Mouse (Mus musculus) mouse trophoblast stem cell (cell line): Measurements from ENCODE around the gene Spint2.
"Not testable (repeated sequence)": the region's sequence is repeated elsewhere in the genome, so short reads cannot be mapped to it uniquely, and the experiment has no call there.

ENCODE experiments used
- in situ Hi-C, 2 experiments: fragments of 300-500 bp; cut with MseI, MboI; formaldehyde crosslinking; loops; 2 replicates in 1 of 2; 3 replicates in 1 of 2; pipeline ENCODE4 v1.15.1; 2025

Gene Spint2

GRCm38 (mm10) chr7:29246015-29246414, 35.7 kb downstream of the Spint2 start:
- in situ Hi-C loops: no loop called here

GRCm38 (mm10) chr7:29244732-29245416, 36.8 kb downstream of the Spint2 start:
- in situ Hi-C loops: no loop called here

GRCm38 (mm10) chr7:29238019-29238967, 43.4 kb downstream of the Spint2 start, which contains the start of gene Yif1b:
Gene Yif1b, plus strand, starts transcription at chr7:29238329.
- in situ Hi-C loops: no loop called here

GRCm38 (mm10) chr7:29237596-29237995, 44.1 kb downstream of the Spint2 start:
- in situ Hi-C loops: not testable (repeated sequence)

GRCm38 (mm10) chr7:29236593-29236992, 45.1 kb downstream of the Spint2 start:
- in situ Hi-C loops: no loop called here

GRCm38 (mm10) chr7:29234661-29235060, 47.1 kb downstream of the Spint2 start:
- in situ Hi-C loops: loop anchor here in 1 of 2 experiments (5.0 kb wide), 1 partner anchor 52 kb away; the partner anchor contains the start of gene Psmd8

- in situ Hi-C loops: loop anchor here in 1 of 2 experiments (5.0 kb wide), 1 partner anchor 51 kb away; the partner anchor contains the start of gene Psmd8
These were observed 48.0 kb downstream of the Spint2 start for GRCm38 (mm10) chr7:29233745-29234144.

- in situ Hi-C loops: loop anchor here in 1 of 2 experiments (5.0 kb wide), 1 partner anchor 50 kb away; the partner anchor contains the start of gene Psmd8
These were observed 49.3 kb downstream of the Spint2 start, which contains the start of gene Kcnk6 for GRCm38 (mm10) chr7:29232247-29233013. Gene Kcnk6, minus strand, starts transcription at chr7:29232515.

- in situ Hi-C loops: loop anchor here in 1 of 2 experiments (5.0 kb wide), 1 partner anchor 49 kb away; the partner anchor contains the start of gene Psmd8
These were observed 50.2 kb downstream of the Spint2 start for GRCm38 (mm10) chr7:29231517-29231916.

GRCm38 (mm10) chr7:29230560-29230959, 51.2 kb downstream of the Spint2 start:
- in situ Hi-C loops: loop anchor here in 1 of 2 experiments (5.0 kb wide), 1 partner anchor 48 kb away; the partner anchor contains the start of gene Psmd8

GRCm38 (mm10) chr7:29228202-29228601, 53.5 kb downstream of the Spint2 start:
- in situ Hi-C loops: no loop called here

GRCm38 (mm10) chr7:29225520-29225919, 56.2 kb downstream of the Spint2 start:
- in situ Hi-C loops: no loop called here

- in situ Hi-C loops: loop anchor here in 1 of 2 experiments (25.0 kb wide), 1 partner anchor 487 kb away; no protein-coding TSS in a partner anchor
These were observed 56.8 kb downstream of the Spint2 start for GRCm38 (mm10) chr7:29224756-29225394.

GRCm38 (mm10) chr7:29214846-29215245, 66.9 kb downstream of the Spint2 start:
- in situ Hi-C loops: loop anchor here in 1 of 2 experiments (25.0 kb wide), 1 partner anchor 497 kb away; no protein-coding TSS in a partner anchor

- in situ Hi-C loops: loop anchor here in 1 of 2 experiments (25.0 kb wide), 1 partner anchor 498 kb away; no protein-coding TSS in a partner anchor
These were observed 67.5 kb downstream of the Spint2 start for GRCm38 (mm10) chr7:29214236-29214635.

- in situ Hi-C loops: loop anchor here in 1 of 2 experiments (25.0 kb wide), 1 partner anchor 499 kb away; no protein-coding TSS in a partner anchor
These were observed 68.0 kb downstream of the Spint2 start, which contains the start of gene Catsperg1 for GRCm38 (mm10) chr7:29213675-29214082. Gene Catsperg1, minus strand, starts transcription at chr7:29214035.

GRCm38 (mm10) chr7:29212775-29213560, 68.7 kb downstream of the Spint2 start:
- in situ Hi-C loops: loop anchor here in 1 of 2 experiments (25.0 kb wide), 1 partner anchor 499 kb away; no protein-coding TSS in a partner anchor

- in situ Hi-C loops: loop anchor here in 1 of 2 experiments (25.0 kb wide), 1 partner anchor 500 kb away; no protein-coding TSS in a partner anchor
These were observed 69.4 kb downstream of the Spint2 start for GRCm38 (mm10) chr7:29212199-29212765.
